In genomic region chr9:108137523-108137922, GRCm38 (mm10) we compare ENCODE assay signal across 10 mouse cellular contexts. TPM values are rescaled to one million over a fixed set of nuclear protein-coding genes. Genes with fewer than 3 reads are reported as not detected.
DNase-seq lines count a peak whose midpoint lies in the region; ATAC-seq and TF ChIP-seq lines count a peak whose summit lies in the region.
"Had no signal": no experiment of that assay in that cellular context is flagged by ENCODE, and none has a peak within 500 bp of the region (broad histone marks: within the 10 kb centered on the region; RNA-seq: fewer than 3 reads in every experiment).

No protein-coding gene starts in this region.

- no peak for DNase-seq in heart, postnatal 14 days
- peak; percentile 65 to 86 for DNase-seq in layer of hippocampus, postnatal 14 days (ENCODE audit: low spot score in 2 of 2)
- DNase-seq in right cerebral cortex, postnatal 10 days (ENCODE audit: low spot score in 2 of 2), result peak; percentile 88 to 91
- DNase-seq in B cell, adult 2 months, result no peak
- no peak for DNase-seq in natural killer cell, adult 2 months (ENCODE audit: low spot score in 2 of 2)
- DNase-seq in urinary bladder, adult 18-20 months (ENCODE audit: low spot score in 2 of 2), result no peak
- DNase-seq: gastrocnemius, postnatal 10 days; kidney, postnatal 36 days had no signal

- H3K4me2 ChIP-seq in heart, embryonic 12.5 days, result peak overlapping the region; percentile 35

- WGBS in heart, embryonic 12.5 days, result 11% methylated on average over 17 of the region's 17 CpGs

- H3K9ac ChIP-seq in heart, embryonic 12.5 days, result no peak overlapping the region

- no peaks in the 10 kb centered on the region for H3K36me3 ChIP-seq in heart, embryonic 12.5 days

- peak overlapping the region; percentile 4; the same call in 1 of the 2 replicates for H3K27ac ChIP-seq in heart, embryonic 12.5 days (ENCODE audit: poor library complexity, severe bottlenecking)
- H3K27ac ChIP-seq in embryonic fibroblast, embryonic 13.5 days (ENCODE audit: insufficient read depth, low read length), result peak overlapping the region; percentile 94

- intact Hi-C loops in heart, postnatal 14 days (cut with DNase I), result loop anchor here (2.0 to 5.0 kb wide), 2 partner anchors 63 to 145 kb away; no protein-coding TSS in a partner anchor

- H3K4me1 ChIP-seq in heart, embryonic 12.5 days (replicated peaks), result peaks cover 13% of the 10 kb centered on the region
- H3K4me1 ChIP-seq in embryonic fibroblast, embryonic 13.5 days (ENCODE audit: control insufficient read depth, insufficient read depth, low read length), result peaks cover 5% of the 10 kb centered on the region; the same call in 1 of the 2 replicates

- 0 out of 2 replicates have a peak, but pooled peaks cover 8% of the 10 kb centered on the region for H3K27me3 ChIP-seq in heart, embryonic 12.5 days (replicated peaks)

- peak; percentile 72 for ATAC-seq in heart, embryonic 12.5 days (ENCODE audit: insufficient number of reproducible peaks, low FRiP score)

- no peak for TF ChIP-seq CTCF in embryonic fibroblast, embryonic 13.5 days (IDR thresholded peaks at IDR 0.05; ENCODE audit: borderline replicate concordance, insufficient read depth, low read length)

- no peak for TF ChIP-seq POLR2A in embryonic fibroblast, embryonic 13.5 days (IDR thresholded peaks at IDR 0.05; ENCODE audit: low read depth, low read length)

- no peaks in the 10 kb centered on the region for H3K9me3 ChIP-seq in heart, embryonic 12.5 days (replicated peaks)

- no peak overlapping the region for H3K4me3 ChIP-seq in heart, embryonic 12.5 days
- H3K4me3 ChIP-seq in embryonic fibroblast, embryonic 13.5 days (ENCODE audit: insufficient read depth, low read length), result no peak overlapping the region

RNA-seq across cellular contexts. Expression of gene Apeh, which starts 43.1 kb away (rescaled TPM):
- 48.0 and 51.1 TPM in 2 replicates for polyA plus RNA-seq in heart, embryonic 12.5 days (2016; fragmentation: Nextera tagmentation; extraction: Ambion mirVana)
- 10 to 100 TPM; 36.4 to 41.8 TPM for total RNA-seq in heart, postnatal 14 days (2021)
- 53.4 and 63.9 TPM in 2 replicates for polyA plus RNA-seq in embryonic fibroblast, embryonic 13.5 days (2011; ENCODE audit: insufficient read length, low read depth, missing spikeins)
- total RNA-seq in layer of hippocampus, postnatal 14 days (2021), result 10 to 100 TPM; 39.4 to 42.8 TPM

RNA-seq across cellular contexts. Expression of gene Bsn, which starts 52.7 kb away (rescaled TPM):
- polyA plus RNA-seq in heart, embryonic 12.5 days (2016; fragmentation: Nextera tagmentation; extraction: Ambion mirVana), result 0.39 and 0.50 TPM in 2 replicates
- under 1 TPM; 0.05 to 0.07 TPM for total RNA-seq in heart, postnatal 14 days (2021)
- polyA plus RNA-seq in embryonic fibroblast, embryonic 13.5 days (2011; ENCODE audit: insufficient read length, low read depth, missing spikeins), result 0.08 and 0.25 TPM in 2 replicates
- total RNA-seq in layer of hippocampus, postnatal 14 days (2021), result 100 to 1,000 TPM; 203 to 219 TPM

RNA-seq across cellular contexts. Expression of gene Rnf123, which starts 54.4 kb away (rescaled TPM):
- 32.8 and 37.0 TPM in 2 replicates for polyA plus RNA-seq in heart, embryonic 12.5 days (2016; fragmentation: Nextera tagmentation; extraction: Ambion mirVana)
- 10 to 100 TPM; 85.3 to 92.6 TPM for total RNA-seq in heart, postnatal 14 days (2021)
- polyA plus RNA-seq in embryonic fibroblast, embryonic 13.5 days (2011; ENCODE audit: insufficient read length, low read depth, missing spikeins), result 26.4 and 31.4 TPM in 2 replicates
- total RNA-seq in layer of hippocampus, postnatal 14 days (2021), result 10 to 100 TPM; 84.9 to 86.8 TPM

RNA-seq across cellular contexts. Expression of gene Mst1, which starts 57.3 kb away (rescaled TPM):
- 0.31 and 0.37 TPM in 2 replicates for polyA plus RNA-seq in heart, embryonic 12.5 days (2016; fragmentation: Nextera tagmentation; extraction: Ambion mirVana)
- under 1 TPM in 1 of 2 experiments, not detected in 1; 0.38 TPM for total RNA-seq in heart, postnatal 14 days (2021)
- not detected in 2 replicates for polyA plus RNA-seq in embryonic fibroblast, embryonic 13.5 days (2011; ENCODE audit: insufficient read length, low read depth, missing spikeins)
- total RNA-seq in layer of hippocampus, postnatal 14 days (2021), result not detected

Comparison
In these comparisons a context has a peak if more than half of its experiments do, and no peak if none do; other contexts are left out.
1. DNase-seq: peak in layer of hippocampus, postnatal 14 days (2 of 2) and right cerebral cortex, postnatal 10 days (2 of 2); none in heart, postnatal 14 days (0 of 2), B cell, adult 2 months (0 of 2), natural killer cell, adult 2 months (0 of 2) and urinary bladder, adult 18-20 months (0 of 2).
2. RNA of gene Bsn, which starts 52.7 kb away (total RNA-seq): 203 to 219 TPM in layer of hippocampus, postnatal 14 days; 0.05 to 0.07 TPM in heart, postnatal 14 days; every median in the first group is over 100 times any median in the second.